Mouse (Mus musculus) heart, postnatal 14 days (tissue): Measurements from ENCODE around the gene Tmco5. TPM values are rescaled to one million over a fixed set of nuclear protein-coding genes. Genes with fewer than 3 reads are reported as not detected.

ENCODE experiments used
- DNase-seq, 2 experiments: peaks; one replicate each; pipeline ENCODE4 v3.0.0; 2021 to 2022
- intact Hi-C: fragments of 180-260 bp; cut with DNase I; formaldehyde crosslinking; loops from one replicate; pipeline ENCODE4 v1.15.1; 2025
- long read RNA-seq, 2 experiments: library from polyadenylated mRNA; stranded (forward); transcript quantifications; one replicate each; pipeline ENCODE4 v2.0.0; 2021
- total RNA-seq, 2 experiments: library from RNA; stranded (reverse); gene quantifications; 2 replicates each; pipeline ENCODE4 v1.2.3; 2021

The Tmco5 gene
- not detected for total RNA-seq
- long read RNA-seq, experiment 1: 0 reads
- long read RNA-seq, experiment 2: 0 reads

DNA sequence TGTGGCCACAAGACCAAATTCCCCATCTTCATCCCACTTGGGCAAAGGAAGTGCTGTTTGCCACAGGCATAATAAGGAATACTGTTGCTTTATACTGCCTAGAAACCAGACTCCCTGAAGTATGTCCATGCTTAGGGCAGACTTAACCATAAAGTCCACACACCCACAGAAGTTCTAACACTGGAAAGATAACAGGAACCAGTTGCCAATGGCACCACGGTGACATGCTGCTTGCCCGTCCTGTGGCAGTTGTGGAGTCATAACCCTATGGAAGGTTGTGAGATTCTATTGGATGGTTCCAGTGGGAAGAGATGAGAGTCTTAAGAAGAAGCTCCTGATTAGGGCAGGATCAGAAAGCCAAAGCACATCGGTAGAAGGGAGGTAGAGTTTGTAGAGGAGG lies at the start of gene Tmco5:
Gene Tmco5, plus strand, starts transcription at position 301 of the 400 bp plus-strand sequence.
- intact Hi-C loops: no loop called here
- DNase-seq: no peak

DNA sequence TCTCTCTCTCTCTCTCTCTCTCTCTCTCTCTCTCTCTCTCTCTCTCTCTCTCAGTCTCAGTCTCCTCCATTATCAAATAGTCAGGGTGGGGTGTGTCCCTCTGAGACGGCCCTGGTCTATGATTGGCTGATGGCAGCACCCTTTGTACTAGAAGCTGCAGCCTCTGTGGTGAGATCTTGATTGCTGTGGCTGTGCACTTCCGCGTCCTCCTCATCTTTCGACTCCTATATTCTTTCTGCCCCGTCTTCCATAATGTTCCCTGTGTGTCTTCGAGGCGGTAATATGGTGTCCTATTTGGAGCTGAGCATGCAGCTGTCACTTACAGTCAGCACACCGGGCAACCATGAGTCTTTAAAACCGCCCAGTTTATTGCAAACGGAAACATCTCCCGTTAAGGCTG lies 46.6 kb upstream of the Tmco5 start:
- intact Hi-C loops: no loop called here
- DNase-seq: no peak

DNA sequence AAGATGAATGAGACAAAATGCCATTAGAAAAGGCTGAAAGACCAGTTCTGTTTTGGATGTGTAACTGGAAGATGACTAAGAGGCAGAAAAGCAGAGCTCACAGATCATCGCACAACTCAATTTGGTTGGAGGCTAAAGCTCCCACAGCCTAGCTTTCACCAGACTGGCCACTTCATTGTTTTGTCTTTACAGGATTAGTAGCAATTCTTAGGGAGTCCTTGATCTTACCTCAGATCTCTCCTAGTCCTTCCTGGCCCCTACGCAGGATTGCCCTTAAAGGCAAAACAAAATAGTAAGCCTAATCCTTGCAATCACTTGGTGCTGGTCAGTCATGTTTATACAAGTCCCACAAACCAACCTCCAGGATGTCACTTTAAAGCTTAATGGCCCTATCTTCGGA lies 40.7 kb upstream of the Tmco5 start:
- no peak for DNase-seq
- intact Hi-C loops: no loop called here

DNA sequence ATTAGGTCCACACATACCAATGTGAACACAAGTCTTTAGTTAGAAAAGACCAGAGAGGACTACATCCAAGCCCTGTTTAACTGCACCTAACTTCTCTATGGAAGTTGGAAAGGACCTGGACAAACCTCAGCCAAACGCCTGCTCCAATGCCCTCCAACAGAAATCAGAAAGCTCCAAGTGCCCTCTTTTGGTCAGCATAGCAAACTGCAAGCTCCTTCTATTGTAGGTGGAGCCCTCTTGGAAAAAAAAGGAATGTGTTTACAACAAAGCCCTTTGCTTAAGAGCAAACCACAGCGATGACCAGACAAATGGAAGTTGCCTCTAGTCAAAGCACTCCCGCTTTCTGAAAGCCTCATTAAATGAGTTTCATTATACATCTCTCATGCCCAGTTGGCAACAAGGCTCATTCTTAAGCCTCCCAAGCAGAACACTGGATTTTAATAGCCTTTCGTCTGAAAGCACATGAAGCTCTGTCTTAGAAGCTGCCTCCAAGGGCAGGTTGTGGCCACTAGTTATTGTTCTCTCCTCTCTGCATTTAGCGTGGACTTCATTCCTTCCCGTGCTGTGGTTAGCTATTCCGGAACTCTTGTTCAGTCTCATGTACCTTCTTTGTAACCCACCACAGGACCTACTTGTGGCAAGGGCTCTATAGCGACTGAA lies 39.8 kb upstream of the Tmco5 start:
- DNase-seq: peak; percentile 14 to 45
- intact Hi-C loops: no loop called here

DNA sequence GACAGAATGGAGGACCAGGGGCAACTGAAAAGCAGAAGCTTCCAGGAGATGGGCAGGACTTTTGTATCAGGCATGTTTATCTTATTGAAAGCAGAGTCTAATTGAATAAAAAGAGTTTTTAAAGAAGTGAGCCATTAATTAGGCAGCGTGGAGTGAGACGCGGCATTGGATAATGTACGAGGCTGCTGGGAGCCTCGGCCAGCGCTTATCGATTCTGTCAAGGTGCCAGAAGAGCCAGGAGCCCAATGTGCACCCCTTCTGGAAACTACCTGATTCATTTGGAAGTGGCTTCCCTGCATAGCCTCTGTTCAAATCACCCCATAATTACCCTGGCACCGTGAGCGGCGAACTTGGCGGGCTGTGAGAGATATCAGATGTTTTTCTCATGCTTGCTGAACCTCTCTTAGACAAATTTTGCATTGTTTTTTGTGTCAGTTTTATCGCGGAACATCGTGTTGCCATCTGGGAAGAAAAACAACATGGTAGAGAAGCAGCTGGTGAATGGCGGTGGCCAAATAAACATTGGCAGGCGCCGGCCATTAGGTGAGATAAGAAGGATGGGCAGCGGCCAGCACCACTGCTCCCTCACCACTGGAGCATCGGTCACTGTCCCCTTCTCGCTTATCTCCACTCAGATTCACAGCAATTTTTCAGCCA lies 28.4 kb upstream of the Tmco5 start:
- intact Hi-C loops: no loop called here
- no peak for DNase-seq

DNA sequence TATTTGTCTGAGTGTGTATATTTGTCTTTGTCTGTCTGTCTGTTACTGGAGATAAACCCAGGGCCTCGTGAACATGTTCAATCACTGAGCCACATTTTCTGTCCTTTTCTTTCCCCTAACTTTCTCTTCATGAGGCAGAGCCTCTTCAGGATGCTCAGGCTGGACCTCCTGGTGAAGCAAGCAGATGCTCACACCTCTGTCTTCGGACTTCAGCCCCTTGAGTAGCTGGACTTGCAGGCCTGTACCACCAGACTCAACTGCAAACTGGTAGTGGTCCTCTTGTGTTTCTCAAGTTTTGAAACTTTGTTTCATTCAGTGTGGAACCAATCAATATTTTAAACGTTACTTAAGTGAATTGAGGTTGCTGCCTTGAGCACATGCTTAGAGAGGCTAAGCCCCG lies 27.1 kb upstream of the Tmco5 start:
- intact Hi-C loops: no loop called here
- no peak for DNase-seq

DNA sequence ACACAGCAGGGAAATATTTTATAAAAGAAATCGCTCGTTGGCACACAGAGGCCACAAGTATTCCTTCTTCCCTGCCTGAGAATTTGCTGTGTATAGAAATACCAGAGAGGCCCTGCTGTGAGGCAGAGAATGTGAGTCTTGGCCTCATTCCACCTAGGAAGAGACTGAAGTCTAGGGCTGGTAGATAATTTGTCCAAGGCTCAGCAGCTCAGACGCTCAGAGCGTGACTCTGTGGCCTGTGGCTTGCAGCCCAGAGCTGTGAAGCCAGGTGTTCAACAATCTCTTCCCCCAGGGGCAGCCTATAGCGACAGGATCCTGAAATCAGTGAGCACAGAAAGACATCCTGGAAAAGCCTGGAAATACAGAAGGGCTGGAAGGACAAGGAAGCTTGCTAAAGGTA lies 26.2 kb upstream of the Tmco5 start:
- DNase-seq: no peak
- intact Hi-C loops: no loop called here

DNA sequence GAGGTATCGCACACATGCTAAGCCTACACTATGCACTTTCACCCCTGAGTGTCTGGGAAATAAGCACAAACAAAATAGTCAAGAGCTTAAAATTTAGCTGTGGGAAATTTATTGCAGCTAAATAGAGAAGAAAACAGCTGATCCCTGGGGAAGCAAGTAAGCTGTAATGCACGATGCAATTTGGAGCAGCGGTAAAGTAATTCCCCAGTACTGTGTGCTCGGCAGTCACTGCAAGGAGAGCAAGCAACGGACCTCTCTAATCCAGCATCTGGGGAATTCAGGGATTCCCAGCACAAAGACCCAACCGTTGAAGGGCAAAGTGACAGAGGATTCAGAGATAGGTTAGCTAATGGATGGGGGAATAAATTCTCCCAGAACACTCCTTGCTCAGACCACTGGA lies 19.8 kb upstream of the Tmco5 start:
- DNase-seq: no peak
- intact Hi-C loops: no loop called here

DNA sequence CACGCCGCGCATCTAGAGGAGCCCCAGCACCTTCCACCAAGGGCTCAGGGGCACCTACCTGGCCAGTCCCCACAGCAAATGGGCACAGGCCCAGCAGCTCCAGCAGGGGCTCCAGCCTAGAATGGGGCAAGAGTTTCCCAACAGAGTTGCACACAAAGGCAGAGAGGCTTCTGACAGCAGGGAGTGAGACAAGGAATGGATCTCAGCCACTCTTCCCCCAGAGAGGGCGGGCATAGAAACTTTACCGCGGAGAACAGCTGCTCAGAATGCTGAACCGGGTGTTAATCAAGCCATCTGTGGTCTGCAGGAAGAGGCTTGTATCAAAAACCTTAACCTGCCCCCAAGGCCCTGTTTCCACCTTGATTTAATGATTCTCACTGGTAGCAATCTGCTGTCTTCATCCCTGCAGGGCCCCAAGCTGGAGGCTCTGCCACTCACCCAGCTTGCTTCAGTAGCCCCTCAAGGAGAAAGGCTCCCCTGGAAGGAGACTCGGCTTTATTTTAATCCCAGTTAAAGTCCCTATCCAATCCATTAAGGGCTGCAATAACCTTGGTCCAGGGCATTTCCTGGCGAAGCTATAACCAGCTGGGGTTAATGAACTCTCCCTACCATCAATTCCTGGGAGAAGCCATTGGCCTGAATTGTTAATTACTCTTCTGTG lies 1.4 kb upstream of the Tmco5 start:
- no peak for DNase-seq
- intact Hi-C loops: no loop called here

DNA sequence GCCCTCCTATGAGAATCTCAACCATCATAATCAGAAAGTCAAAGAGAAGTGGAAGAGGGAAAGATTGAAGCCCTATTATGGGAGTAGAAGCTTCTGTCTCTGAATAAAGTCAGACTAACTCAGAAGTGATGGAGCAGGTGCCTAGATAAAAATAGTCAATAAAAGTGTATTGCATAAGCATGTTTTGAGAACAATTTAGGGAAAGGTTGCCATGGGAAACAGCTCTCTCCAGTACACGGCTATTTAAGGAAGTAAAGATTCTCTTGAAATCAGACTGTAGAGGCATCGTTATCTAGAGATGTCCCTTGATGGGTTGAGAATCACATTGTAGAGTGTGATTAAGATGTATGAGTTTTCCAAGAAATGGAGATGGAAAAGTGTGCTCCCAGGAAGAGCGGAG lies 1.2 kb downstream of the Tmco5 start:
- intact Hi-C loops: no loop called here
- no peak for DNase-seq

DNA sequence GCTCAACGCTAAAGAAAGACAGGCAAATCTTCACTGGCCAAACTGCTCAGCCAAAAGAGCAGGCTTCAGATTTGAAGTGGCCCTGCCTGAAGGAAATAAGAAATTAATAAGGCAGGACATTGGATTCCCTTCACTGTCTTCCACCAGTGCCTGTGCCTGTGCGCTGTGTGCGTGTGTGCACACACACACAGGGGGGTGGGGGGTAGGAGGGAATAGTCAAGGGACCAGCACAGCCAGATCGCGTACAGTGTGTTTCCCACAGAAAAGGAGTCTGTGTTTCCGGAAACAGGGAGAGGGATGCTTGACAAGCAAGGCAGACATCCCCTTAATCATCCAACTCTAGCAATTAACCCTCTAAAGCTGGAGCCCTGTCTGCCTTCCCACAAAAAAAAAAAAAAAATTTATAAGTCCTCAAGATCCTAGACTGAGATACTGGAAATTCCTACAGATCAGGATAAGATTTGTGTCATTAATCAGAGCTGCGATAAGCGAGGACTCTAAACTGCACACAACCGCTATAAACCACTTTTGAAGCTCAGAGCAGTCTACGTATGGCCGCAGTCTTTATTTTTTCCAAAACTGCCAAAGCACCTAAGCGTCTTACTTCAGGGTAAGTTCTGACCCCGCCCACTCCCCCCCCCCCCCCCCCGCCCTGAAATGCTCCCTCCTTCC lies 15.0 kb downstream of the Tmco5 start:
- intact Hi-C loops: no loop called here
- DNase-seq: no peak

DNA sequence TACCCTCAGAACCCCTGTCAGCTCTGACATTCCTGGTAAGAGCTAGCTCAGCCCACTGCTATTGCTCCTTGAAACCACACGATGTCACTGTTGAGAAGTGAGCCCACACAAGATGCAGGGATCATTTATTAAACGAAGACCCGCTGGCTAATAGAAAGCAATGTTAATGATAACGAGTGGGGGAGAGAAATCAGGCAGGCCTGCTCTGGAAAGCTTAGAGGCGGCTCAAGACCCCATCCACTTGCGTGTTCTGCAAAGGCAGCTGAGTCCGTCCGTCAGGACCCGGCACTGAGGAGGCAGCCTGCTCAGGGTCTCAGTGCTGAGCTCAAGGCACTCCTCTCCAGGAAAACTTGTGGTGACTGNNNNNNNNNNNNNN lies 15.5 kb downstream of the Tmco5 start:
- peak; percentile 9 to 47 for DNase-seq
- intact Hi-C loops: no loop called here

DNA sequence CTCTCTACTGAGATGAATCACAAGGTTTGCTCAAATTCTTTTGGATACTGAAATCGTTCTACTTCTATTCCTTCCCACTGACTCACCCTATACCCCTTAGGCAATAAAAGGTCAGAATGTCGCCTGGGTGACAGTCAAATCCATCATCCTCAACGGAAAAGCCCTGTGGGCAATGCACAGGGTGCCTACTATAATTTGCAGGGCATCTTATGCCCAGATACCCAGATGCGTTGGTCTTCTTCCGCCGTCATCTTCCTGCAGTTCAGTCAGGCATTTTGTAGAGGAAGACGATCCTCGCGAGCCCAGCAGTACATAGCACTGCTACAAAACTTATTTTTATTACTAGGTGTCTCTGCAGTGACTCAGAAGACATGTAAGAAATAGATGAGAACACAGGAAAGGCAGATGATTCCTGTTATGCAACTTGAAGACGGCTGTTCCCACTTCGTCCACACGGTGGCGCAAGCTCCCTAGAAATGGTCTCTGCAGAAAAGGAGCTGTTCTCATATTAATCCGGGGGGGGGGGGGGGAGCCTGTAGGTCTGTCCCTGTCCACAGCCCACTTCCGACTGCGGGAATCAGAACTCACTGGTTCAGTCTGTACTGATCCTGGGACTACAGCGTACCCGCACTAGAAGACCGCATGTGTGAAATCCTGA lies 21.3 kb downstream of the Tmco5 start:
- DNase-seq: peak; percentile 88 to 93
- intact Hi-C loops: loop anchor here (1.0 to 5.0 kb wide), 5 partner anchors 77 to 538 kb away; partner anchors contain the start of gene Spred1

DNA sequence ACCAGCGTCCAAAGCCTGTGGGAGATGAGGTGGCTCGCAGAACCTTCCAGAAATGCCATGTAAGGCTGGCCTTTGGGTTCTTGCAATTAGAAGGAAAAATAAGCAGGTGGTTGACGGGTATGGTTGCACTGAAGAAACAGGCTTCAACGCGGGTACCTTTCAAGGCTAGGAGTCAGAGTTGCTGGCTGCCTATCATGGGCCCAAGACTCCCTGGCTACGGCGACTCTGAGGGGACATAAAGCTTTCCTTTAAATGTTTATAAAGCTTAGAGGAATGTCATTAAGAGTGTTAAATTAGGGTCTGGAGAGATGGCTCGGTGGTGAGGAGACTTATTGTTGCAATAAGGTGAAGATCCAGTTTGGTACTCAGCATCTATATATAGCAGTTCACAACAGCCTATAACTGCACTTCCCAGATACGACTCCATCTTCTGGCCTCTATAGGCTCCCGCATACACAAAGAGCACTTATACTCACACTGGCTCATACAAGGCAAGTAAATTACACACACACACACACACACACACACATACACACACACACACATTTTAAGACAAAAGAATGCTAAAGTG lies 21.9 kb downstream of the Tmco5 start:
- DNase-seq: no peak
- intact Hi-C loops: loop anchor here (1.0 to 2.0 kb wide), 3 partner anchors 76 to 280 kb away; partner anchors contain the start of gene Spred1

DNA sequence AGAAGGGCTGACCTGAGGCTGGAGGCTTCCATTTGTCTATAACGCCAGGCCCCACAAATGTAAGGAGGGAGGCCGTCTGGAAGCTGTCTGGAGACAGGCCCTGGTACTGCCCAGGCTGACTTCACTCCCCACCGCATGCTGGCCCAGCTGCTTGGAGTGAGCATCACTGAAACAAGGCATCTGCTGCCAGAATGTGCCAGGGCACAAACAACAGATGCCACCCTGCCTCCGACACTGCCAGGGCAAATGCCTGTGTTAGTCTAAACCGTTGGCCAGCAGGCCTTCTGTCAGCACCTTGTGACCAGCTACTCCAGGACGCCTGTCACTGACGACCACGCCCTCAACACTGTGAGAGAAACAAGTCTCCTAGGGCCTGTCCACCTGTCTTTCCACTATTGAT lies 29.8 kb downstream of the Tmco5 start:
- DNase-seq: no peak

DNA sequence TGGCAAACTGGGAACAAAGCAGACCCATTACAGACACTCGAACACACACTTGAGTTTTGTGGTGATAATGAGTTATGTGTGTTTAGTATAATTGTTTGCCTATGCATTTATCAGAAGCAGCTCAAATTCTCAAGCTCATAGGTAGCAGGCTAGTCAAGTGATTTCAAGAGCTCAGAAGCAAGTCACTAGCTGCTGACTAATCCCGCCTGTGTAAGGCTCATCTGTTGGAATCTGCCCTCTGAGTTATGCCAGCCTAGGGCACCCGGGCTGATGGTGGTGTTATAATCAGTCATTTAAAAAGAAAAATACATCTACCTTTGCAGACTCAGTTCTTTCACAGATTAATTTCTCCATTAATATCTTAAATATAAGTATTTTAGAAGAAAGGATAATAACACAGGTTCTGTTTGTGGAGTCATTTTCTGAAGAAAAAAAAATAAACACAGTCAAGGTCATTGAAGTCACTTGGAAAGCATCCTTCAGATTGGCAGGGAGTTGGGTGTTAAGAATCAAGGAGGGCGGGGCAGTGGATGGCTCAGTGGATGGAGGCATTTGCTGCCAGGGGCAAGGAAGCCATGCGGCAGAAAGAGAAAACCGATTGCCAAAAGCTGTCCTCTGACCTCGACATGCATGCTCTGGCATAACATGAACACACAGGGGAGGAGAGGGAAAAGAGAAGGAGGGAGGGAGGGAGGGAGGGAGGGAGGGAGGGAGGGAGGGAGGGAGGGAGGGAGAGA lies 34.0 kb downstream of the Tmco5 start:
- intact Hi-C loops: no loop called here

More for the DNA sequence above, 29.8 kb downstream of the Tmco5 start:
- intact Hi-C loops: no loop called here

DNA sequence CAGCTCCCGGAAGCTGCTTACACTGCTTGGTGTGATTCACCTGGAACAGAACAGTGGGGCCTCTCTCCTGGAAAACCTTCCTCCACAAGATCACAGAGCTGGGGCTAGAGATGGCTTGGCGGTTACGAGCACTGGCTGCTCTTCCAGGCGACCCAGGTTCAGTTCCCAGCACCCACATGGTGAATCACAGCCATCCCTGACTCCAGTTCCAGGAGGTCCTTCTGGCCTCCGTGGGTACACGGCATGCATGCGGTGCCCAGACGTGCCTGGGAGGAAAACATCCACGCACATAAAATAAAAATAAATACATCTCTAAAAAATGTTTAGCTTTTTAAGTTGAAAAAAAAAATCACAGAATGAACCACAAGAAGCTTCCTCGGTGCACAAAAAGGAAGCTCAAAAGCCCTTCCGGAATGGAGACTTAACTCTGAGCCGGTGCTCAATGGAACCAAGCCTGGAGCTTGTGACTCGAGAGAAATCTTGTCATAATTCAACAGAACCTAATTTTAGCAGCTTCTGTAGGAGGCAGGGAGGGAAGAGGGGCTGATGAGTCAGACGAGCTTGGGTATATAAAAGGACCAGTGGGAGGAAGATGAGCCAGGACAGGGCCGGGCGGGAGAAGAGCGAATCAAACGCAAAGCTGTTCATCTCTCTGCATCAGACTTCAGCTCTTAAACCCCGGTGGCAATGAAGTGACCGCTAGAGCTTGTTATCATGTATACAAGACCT lies 35.4 kb downstream of the Tmco5 start:
- intact Hi-C loops: no loop called here
- DNase-seq: no peak

More for the DNA sequence above, 34.0 kb downstream of the Tmco5 start:
- DNase-seq: no peak

DNA sequence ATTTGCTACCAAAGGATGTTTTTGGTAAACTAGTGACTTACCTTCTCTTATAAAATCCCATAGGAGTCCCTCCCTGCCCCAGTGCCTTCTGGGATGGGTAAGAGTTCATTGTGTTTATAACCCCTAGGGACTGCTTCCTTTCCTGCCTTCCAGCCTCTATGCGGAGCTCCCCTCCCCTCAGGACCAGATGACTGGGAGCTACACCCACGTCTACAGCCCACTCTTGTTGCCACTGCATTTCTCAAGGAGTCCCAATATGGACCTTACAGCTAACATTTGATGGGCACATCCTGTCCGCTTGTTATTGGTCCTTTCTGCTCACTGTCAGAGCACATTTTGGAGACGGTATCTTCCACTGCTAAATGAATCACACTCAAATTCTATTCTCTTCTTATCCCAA lies 36.1 kb downstream of the Tmco5 start:
- no peak for DNase-seq
- intact Hi-C loops: loop anchor here (5.0 kb wide), 1 partner anchor 53 kb away; no protein-coding TSS in a partner anchor

DNA sequence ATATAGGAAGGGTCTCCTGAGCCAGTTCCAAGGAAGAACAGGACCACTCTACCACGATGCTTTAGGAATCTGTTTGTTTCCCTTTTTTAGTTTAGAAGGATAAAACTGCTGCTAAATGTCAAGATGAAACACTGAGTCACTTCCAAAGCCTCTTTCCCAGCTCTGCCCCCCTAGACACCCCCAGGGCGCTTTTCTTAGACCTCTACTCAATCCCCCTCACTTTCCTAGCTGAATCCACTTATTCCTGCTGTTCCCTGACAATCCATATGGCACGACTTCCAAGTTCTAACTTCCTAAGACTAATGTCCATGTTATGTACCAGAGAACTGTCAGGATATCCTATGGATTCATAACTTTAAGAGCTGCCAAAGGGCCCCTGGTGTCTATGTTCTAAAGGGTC lies 40.1 kb downstream of the Tmco5 start:
- intact Hi-C loops: loop anchor here (5.0 kb wide), 1 partner anchor 49 kb away; no protein-coding TSS in a partner anchor
- no peak for DNase-seq
